Mouse (Mus musculus) forebrain, embryonic 16.5 days (tissue): ENCODE results near the gene Tlcd2. TPM values are rescaled to one million over a fixed set of nuclear protein-coding genes. Genes with fewer than 3 reads are reported as not detected.
A peak's percentile ranks its signal among the peaks of the same experiment; 100 is the strongest.

Source experiments
- ATAC-seq: fragments of 200-750 bp; cut with Nextera tagmentation; 2 replicates; pipeline ENCODE4 v1.8.0; 2017; ENCODE audit warnings: mild to moderate bottlenecking, moderate library complexity
- H3K27ac ChIP-seq: fragments of 300-500 bp; sonication (generic); 2 replicates; pipeline ENCODE4 v1.5.1; 2014; ENCODE audit warnings: low read length, control low read depth
- H3K27me3 ChIP-seq: fragments of 300-500 bp; sonication (generic); replicated peaks from 2 replicates; pipeline ENCODE4 v1.6.1; 2014; ENCODE audit warnings: low read length; ENCODE audit not compliant: control insufficient read depth, insufficient read depth
- H3K36me3 ChIP-seq: fragments of 300-500 bp; sonication (generic); 2 replicates; pipeline ENCODE4 v1.6.1; 2014; ENCODE audit not compliant: control insufficient read depth, insufficient read depth
- H3K4me1 ChIP-seq: fragments of 300-500 bp; sonication (generic); replicated peaks from 2 replicates; pipeline ENCODE4 v1.6.1; 2014; ENCODE audit warnings: low read length; ENCODE audit not compliant: control insufficient read depth, insufficient read depth
- H3K4me2 ChIP-seq: fragments of 300-500 bp; sonication (generic); 2 replicates; pipeline ENCODE4 v1.6.1; 2014; ENCODE audit warnings: mild to moderate bottlenecking, low read length, control low read depth
- H3K4me3 ChIP-seq: fragments of 300-500 bp; sonication (generic); replicated peaks from 2 replicates; pipeline ENCODE4 v1.5.1; 2014; ENCODE audit warnings: mild to moderate bottlenecking, low read length, control low read depth
- H3K9ac ChIP-seq: fragments of 300-500 bp; sonication (generic); replicated peaks from 2 replicates; pipeline ENCODE4 v1.6.1; 2014; ENCODE audit warnings: low read depth, low read length, control low read depth
- H3K9me3 ChIP-seq: fragments of 300-500 bp; sonication (generic); 2 replicates; pipeline ENCODE4 v1.6.1; 2016; ENCODE audit warnings: low read length; ENCODE audit not compliant: control insufficient read depth
- WGBS: fragments of 180-500 bp; shearing (Covaris S2); extraction: QIAGEN DNeasy Blood & Tissue Kit; methylation state at CpG from one replicate; pipeline ENCODE4 v1.1.7; 2014; 5-methylcytosine and 5-hydroxymethylcytosine counted together
- polyA plus RNA-seq: library from polyadenylated mRNA; unstranded; fragments of >200 nt; fragmentation: Nextera tagmentation; extraction: Ambion mirVana; gene quantifications from 2 replicates; pipeline ENCODE4 v1.2.1, GENCODE M21; 2015

Tlcd2 gene
- polyA plus RNA-seq, 1 experiment from 2014 or later: 1.6 TPM

GRCm38 (mm10) chr11:75494296-75495049, 33.0 kb downstream of the Tlcd2 start:
- Histone ChIP-seq H3K36me3 (peaks cover 85% of the 10 kb centered on the region), H3K9me3 (no peaks in the 10 kb centered on the region), H3K27me3 (no peaks in the 10 kb centered on the region), H3K4me1 (no peaks in the 10 kb centered on the region), H3K9ac (no peak overlapping the region), H3K4me3 (no peak overlapping the region), H3K4me2 (no peak overlapping the region), H3K27ac (no peak overlapping the region)
- 94% methylated on average over 10 of the region's 10 CpGs for WGBS
- no peak for ATAC-seq

GRCm38 (mm10) chr11:75498126-75498525, 36.6 kb downstream of the Tlcd2 start:
- no peaks in the 10 kb centered on the region for H3K4me1 ChIP-seq
- no peak overlapping the region for H3K9ac ChIP-seq
- no peak overlapping the region for H3K4me3 ChIP-seq
- H3K27ac ChIP-seq: no peak overlapping the region
- H3K36me3 ChIP-seq: peaks cover 86% of the 10 kb centered on the region
- ATAC-seq: no peak
- H3K4me2 ChIP-seq: no peak overlapping the region
- H3K9me3 ChIP-seq: no peaks in the 10 kb centered on the region
- WGBS: 84% methylated on average over 1 of the region's 1 CpGs
- no peaks in the 10 kb centered on the region for H3K27me3 ChIP-seq

GRCm38 (mm10) chr11:75508162-75508561, 46.6 kb downstream of the Tlcd2 start:
- Histone ChIP-seq H3K4me1 (peaks cover 15% of the 10 kb centered on the region), H3K9ac (no peak overlapping the region), H3K27ac (no peak overlapping the region), H3K36me3 (peaks cover 47% of the 10 kb centered on the region), H3K4me3 (no peak overlapping the region), H3K4me2 (no peak overlapping the region), H3K9me3 (no peaks in the 10 kb centered on the region), H3K27me3 (no peaks in the 10 kb centered on the region)
- WGBS: 91% methylated on average over 4 of the region's 4 CpGs
- ATAC-seq: no peak

- Histone ChIP-seq H3K4me1 (peaks cover 15% of the 10 kb centered on the region), H3K27me3 (no peaks in the 10 kb centered on the region), H3K4me2 (no peak overlapping the region), H3K9ac (no peak overlapping the region), H3K9me3 (no peaks in the 10 kb centered on the region), H3K4me3 (no peak overlapping the region), H3K27ac (no peak overlapping the region), H3K36me3 (peaks cover 41% of the 10 kb centered on the region)
- ATAC-seq: no peak
- WGBS: 82% methylated on average over 8 of the region's 8 CpGs
Measured at GRCm38 (mm10) chr11:75508904-75509303, 47.4 kb downstream of the Tlcd2 start.

- WGBS: 2% methylated on average over 42 of the region's 43 CpGs
- Histone ChIP-seq H3K4me1 (peaks cover 15% of the 10 kb centered on the region), H3K4me2 (peak within 1 kb of the TSS; percentile 95), H3K9ac (peak within 1 kb of the TSS; percentile 68), H3K27ac (peak within 1 kb of the TSS; percentile 74), H3K9me3 (no peaks in the 10 kb centered on the region), H3K36me3 (peaks cover 31% of the 10 kb centered on the region), H3K4me3 (peak within 1 kb of the TSS; percentile 58), H3K27me3 (no peaks in the 10 kb centered on the region)
- peak; percentile 74 for ATAC-seq
Measured at GRCm38 (mm10) chr11:75509741-75510626, 48.5 kb downstream of the Tlcd2 start, which contains the start of gene Rilp. TSS of gene Rilp (plus strand) at chr11:75510094.

GRCm38 (mm10) chr11:75510627-75510993, 49.1 kb downstream of the Tlcd2 start:
- Histone ChIP-seq H3K4me3 (peak overlapping the region; percentile 58), H3K36me3 (peaks cover 27% of the 10 kb centered on the region), H3K9me3 (no peaks in the 10 kb centered on the region), H3K4me2 (peak overlapping the region; percentile 95), H3K27me3 (no peaks in the 10 kb centered on the region), H3K9ac (peak overlapping the region; percentile 68), H3K4me1 (peaks cover 15% of the 10 kb centered on the region), H3K27ac (peak overlapping the region; percentile 74)
- ATAC-seq: peak; percentile 86
- WGBS: under 1% methylated on average over 24 of the region's 24 CpGs

GRCm38 (mm10) chr11:75511213-75511612, 49.7 kb downstream of the Tlcd2 start:
- Histone ChIP-seq H3K4me3 (no peak overlapping the region), H3K4me1 (peaks cover 15% of the 10 kb centered on the region), H3K9me3 (no peaks in the 10 kb centered on the region), H3K9ac (no peak overlapping the region), H3K27me3 (no peaks in the 10 kb centered on the region), H3K27ac (no peak overlapping the region), H3K4me2 (no peak overlapping the region), H3K36me3 (peaks cover 23% of the 10 kb centered on the region)
- ATAC-seq: no peak
- 79% methylated on average over 6 of the region's 6 CpGs for WGBS

- 79% methylated on average over 9 of the region's 9 CpGs for WGBS
- Histone ChIP-seq H3K4me2 (no peak overlapping the region), H3K27ac (no peak overlapping the region), H3K4me1 (peaks cover 15% of the 10 kb centered on the region), H3K36me3 (peaks cover 18% of the 10 kb centered on the region), H3K4me3 (no peak overlapping the region), H3K9me3 (no peaks in the 10 kb centered on the region), H3K9ac (no peak overlapping the region), H3K27me3 (no peaks in the 10 kb centered on the region)
- ATAC-seq: no peak
Measured at GRCm38 (mm10) chr11:75512301-75513018, 50.9 kb downstream of the Tlcd2 start.

GRCm38 (mm10) chr11:75513336-75513735, 51.8 kb downstream of the Tlcd2 start, which contains the start of gene Scarf1:
TSS of gene Scarf1 (plus strand) at chr11:75513540.
- H3K27me3 ChIP-seq: no peaks in the 10 kb centered on the region
- 53% methylated on average over 8 of the region's 8 CpGs for WGBS
- no peak within 1 kb of the TSS for H3K4me2 ChIP-seq
- H3K9ac ChIP-seq: no peak within 1 kb of the TSS
- H3K27ac ChIP-seq: no peak within 1 kb of the TSS
- H3K36me3 ChIP-seq: peaks cover 11% of the 10 kb centered on the region
- no peak within 1 kb of the TSS for H3K4me3 ChIP-seq
- no peaks in the 10 kb centered on the region for H3K9me3 ChIP-seq
- peaks cover 15% of the 10 kb centered on the region for H3K4me1 ChIP-seq
- no peak for ATAC-seq
